Mouse (Mus musculus): Measurements from ENCODE around the gene Il4i1. TPM values are rescaled to one million over a fixed set of nuclear protein-coding genes. Genes with fewer than 3 reads are reported as not detected.
A peak's percentile ranks its signal among the peaks of the same experiment; 100 is the strongest.

Gene Il4i1
- total and polyA plus RNA-seq, 2 experiments from 2014 or later, result 1.1 TPM; not detected in 1

DNA sequence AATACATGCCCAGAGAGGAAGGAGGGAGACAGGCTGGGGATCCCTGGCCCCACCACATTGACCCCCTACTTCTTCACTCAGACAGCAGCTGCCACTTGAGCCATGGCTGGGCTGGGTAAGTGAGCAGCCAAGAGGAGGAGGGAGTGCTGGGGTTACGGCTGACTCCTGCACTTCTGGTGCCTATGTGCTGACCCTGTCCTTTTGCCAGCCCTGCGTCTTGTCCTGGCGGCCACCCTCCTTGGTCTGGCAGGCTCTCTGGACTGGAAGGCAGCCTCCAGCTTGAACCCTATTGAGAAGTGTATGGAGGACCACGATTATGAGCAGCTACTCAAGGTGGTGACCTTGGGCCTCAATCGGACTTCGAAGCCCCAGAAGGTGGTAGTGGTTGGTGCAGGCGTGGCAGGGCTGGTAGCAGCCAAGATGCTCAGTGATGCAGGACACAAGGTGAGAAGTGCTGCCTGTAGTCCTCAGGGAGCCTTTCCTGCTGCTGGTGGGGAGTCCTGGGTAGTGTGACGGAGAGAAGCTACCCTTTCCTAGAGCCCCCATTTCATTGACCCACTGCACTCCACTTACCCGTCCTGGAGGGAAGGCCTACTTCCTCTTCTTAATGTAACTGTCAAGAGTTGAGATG lies 20.4 kb downstream of the Il4i1 start:
- peaks cover 5% of the 10 kb centered on the region; the same call in 1 of the 2 replicates for H3K27me3 ChIP-seq (ENCODE audit: control insufficient read depth, insufficient read depth, low read length)
- TF ChIP-seq CTCF (IDR thresholded peaks at IDR 0.05; ENCODE audit: low read depth) (no peak), EP300 (IDR thresholded peaks at IDR 0.05; ENCODE audit: low read depth) (no peak)
- DNase-seq (ENCODE audit: low spot score) (no peak), ATAC-seq (ENCODE audit: insufficient read depth, low read depth) (no peak)
- no peaks in the 10 kb centered on the region for H3K9me3 ChIP-seq (replicated peaks; ENCODE audit: control insufficient read depth, low read length)
- H3K4me3 ChIP-seq (ENCODE audit: low read depth, low read length), result no peak overlapping the region
- no peak overlapping the region for H3K9ac ChIP-seq (replicated peaks; ENCODE audit: low read depth, low read length)
- WGBS, result 80% methylated on average over 9 of the region's 9 CpGs
- no peak overlapping the region for H3K27ac ChIP-seq (ENCODE audit: low read depth)
- no peak overlapping the region for H3K4me2 ChIP-seq (ENCODE audit: low read depth, low read length)
- H3K36me3 ChIP-seq (replicated peaks; ENCODE audit: control insufficient read depth, insufficient read depth, low read length), result peaks cover 18% of the 10 kb centered on the region
- peaks cover 20% of the 10 kb centered on the region for H3K4me1 ChIP-seq (ENCODE audit: control insufficient read depth, insufficient read depth)

DNA sequence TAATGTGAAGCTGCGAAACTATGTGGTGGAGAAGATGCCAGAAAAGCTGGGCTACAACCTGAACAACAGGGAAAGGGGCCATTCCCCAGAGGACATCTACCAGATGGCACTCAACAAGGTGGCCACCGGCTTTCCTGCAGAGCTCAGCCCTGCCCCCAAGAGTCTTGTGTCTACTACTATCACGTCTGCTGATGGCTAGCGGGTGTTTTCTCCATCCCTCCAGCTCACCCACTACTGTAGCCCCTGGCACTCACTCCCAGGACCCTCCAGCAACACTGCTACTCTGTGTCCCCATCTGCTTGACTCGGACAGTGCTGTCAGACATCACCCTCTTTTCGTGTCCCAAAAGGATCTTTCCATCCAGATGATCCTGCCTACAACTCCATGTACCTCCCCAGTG lies 21.9 kb downstream of the Il4i1 start:
- no peak overlapping the region for H3K9ac ChIP-seq (replicated peaks; ENCODE audit: low read depth, low read length)
- no peaks in the 10 kb centered on the region for H3K9me3 ChIP-seq (replicated peaks; ENCODE audit: control insufficient read depth, low read length)
- H3K4me2 ChIP-seq (ENCODE audit: low read depth, low read length), result no peak overlapping the region
- TF ChIP-seq EP300 (IDR thresholded peaks at IDR 0.05; ENCODE audit: low read depth) (no peak), CTCF (IDR thresholded peaks at IDR 0.05; ENCODE audit: low read depth) (no peak)
- H3K4me3 ChIP-seq (ENCODE audit: low read depth, low read length), result no peak overlapping the region
- H3K27ac ChIP-seq (ENCODE audit: low read depth), result no peak overlapping the region
- DNase-seq (ENCODE audit: low spot score) (no peak), ATAC-seq (ENCODE audit: insufficient read depth, low read depth) (no peak)
- peaks cover 5% of the 10 kb centered on the region; the same call in 1 of the 2 replicates for H3K27me3 ChIP-seq (ENCODE audit: control insufficient read depth, insufficient read depth, low read length)
- H3K36me3 ChIP-seq (replicated peaks; ENCODE audit: control insufficient read depth, insufficient read depth, low read length), result peaks cover 23% of the 10 kb centered on the region
- 82% methylated on average over 6 of the region's 6 CpGs for WGBS
- peaks cover 20% of the 10 kb centered on the region for H3K4me1 ChIP-seq (ENCODE audit: control insufficient read depth, insufficient read depth)

DNA sequence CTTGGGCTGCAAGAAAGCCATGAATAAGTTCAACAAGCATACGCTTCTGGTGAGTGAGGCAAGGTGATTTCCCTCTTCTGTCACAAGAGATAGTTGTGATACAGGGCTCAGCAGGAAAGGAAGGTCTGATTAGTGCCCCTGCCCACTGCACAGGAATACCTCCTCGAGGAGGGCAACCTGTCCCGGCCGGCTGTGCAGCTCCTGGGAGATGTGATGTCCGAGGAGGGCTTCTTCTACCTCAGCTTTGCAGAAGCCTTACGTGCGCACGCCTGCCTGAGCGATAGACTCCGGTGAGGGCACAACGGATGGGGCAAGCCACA lies 22.9 kb downstream of the Il4i1 start:
- Histone ChIP-seq H3K4me3 (ENCODE audit: low read depth, low read length) (peak overlapping the region; percentile 28), H3K4me2 (ENCODE audit: low read depth, low read length) (peak overlapping the region; percentile 58), H3K36me3 (replicated peaks; ENCODE audit: control insufficient read depth, insufficient read depth, low read length) (peaks cover 34% of the 10 kb centered on the region), H3K9ac (replicated peaks; ENCODE audit: low read depth, low read length) (no peak overlapping the region), H3K27ac (ENCODE audit: low read depth) (no peak overlapping the region), H3K4me1 (ENCODE audit: control insufficient read depth, insufficient read depth) (peaks cover 20% of the 10 kb centered on the region), H3K9me3 (replicated peaks; ENCODE audit: control insufficient read depth, low read length) (no peaks in the 10 kb centered on the region), H3K27me3 (ENCODE audit: control insufficient read depth, insufficient read depth, low read length) (peaks cover 5% of the 10 kb centered on the region; the same call in 1 of the 2 replicates)
- DNase-seq (ENCODE audit: low spot score) (no peak), ATAC-seq (ENCODE audit: insufficient read depth, low read depth) (no peak)
- WGBS, result 32% methylated on average over 11 of the region's 11 CpGs
- TF ChIP-seq CTCF (IDR thresholded peaks at IDR 0.05; ENCODE audit: low read depth) (no peak), EP300 (IDR thresholded peaks at IDR 0.05; ENCODE audit: low read depth) (no peak)

DNA sequence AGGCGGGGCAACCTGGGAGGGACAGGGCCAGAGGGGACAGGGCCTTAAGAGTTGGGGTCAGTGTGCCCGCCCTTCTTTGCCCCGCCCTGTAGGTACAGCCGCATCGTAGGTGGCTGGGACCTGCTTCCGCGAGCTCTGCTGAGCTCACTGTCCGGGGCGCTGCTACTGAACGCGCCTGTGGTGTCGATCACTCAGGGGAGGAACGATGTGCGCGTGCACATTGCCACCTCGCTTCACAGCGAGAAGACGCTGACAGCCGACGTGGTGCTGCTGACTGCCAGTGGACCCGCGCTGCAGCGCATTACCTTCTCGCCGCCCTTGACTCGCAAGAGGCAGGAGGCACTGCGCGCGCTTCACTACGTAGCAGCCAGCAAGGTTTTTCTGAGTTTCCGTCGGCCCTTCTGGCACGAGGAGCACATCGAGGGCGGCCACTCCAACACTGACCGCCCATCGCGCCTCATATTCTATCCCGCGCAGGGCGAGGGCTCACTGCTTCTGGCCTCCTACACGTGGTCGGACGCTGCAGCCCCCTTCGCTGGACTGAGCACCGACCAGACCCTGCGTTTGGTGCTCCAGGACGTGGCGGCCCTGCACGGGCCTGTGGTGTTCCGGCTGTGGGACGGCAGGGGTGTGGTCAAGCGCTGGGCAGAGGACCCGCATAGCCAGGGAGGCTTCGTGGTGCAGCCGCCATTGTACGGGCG lies 23.5 kb downstream of the Il4i1 start:
- no peak for TF ChIP-seq CTCF (IDR thresholded peaks at IDR 0.05; ENCODE audit: low read depth)
- TF ChIP-seq EP300 (IDR thresholded peaks at IDR 0.05; ENCODE audit: low read depth), result peak; percentile 58; the same call in 1 of the 2 replicates
- H3K9ac ChIP-seq (replicated peaks; ENCODE audit: low read depth, low read length), result 0 out of 2 replicates have a peak overlapping the region, but pooled peaks have one; percentile 4
- peaks cover 39% of the 10 kb centered on the region for H3K36me3 ChIP-seq (replicated peaks; ENCODE audit: control insufficient read depth, insufficient read depth, low read length)
- 2% methylated on average over 57 of the region's 58 CpGs for WGBS
- H3K27me3 ChIP-seq (ENCODE audit: control insufficient read depth, insufficient read depth, low read length), result peaks cover 5% of the 10 kb centered on the region; the same call in 1 of the 2 replicates
- peak; percentile 58 for DNase-seq (ENCODE audit: low spot score)
- ATAC-seq (ENCODE audit: insufficient read depth, low read depth), result peak; percentile 54
- no peak overlapping the region for H3K27ac ChIP-seq (ENCODE audit: low read depth)
- peak overlapping the region; percentile 28 for H3K4me3 ChIP-seq (ENCODE audit: low read depth, low read length)
- H3K4me1 ChIP-seq (ENCODE audit: control insufficient read depth, insufficient read depth), result peaks cover 20% of the 10 kb centered on the region
- peak overlapping the region; percentile 58 for H3K4me2 ChIP-seq (ENCODE audit: low read depth, low read length)
- no peaks in the 10 kb centered on the region for H3K9me3 ChIP-seq (replicated peaks; ENCODE audit: control insufficient read depth, low read length)

DNA sequence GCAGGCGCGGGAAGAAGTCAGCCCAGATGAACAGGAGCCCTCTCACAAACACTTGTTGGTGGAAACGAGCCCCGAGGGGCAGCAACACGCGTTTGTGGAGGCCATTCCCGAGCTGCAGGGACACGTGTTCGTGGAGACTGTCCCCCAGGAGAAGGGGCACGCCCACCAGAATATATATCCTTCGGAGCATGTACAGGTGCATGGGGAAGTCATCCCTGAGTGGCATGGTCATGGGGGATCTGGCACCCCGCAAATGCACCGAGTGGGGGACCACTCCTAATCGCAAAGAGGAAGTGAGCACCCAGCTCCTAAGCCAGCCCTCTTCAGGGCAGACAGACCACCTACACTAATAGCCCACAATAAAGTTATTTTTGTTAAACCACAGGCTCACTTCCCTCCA lies 24.2 kb downstream of the Il4i1 start:
- TF ChIP-seq EP300 (IDR thresholded peaks at IDR 0.05; ENCODE audit: low read depth) (no peak), CTCF (IDR thresholded peaks at IDR 0.05; ENCODE audit: low read depth) (no peak)
- no peak for ATAC-seq (ENCODE audit: insufficient read depth, low read depth)
- H3K4me3 ChIP-seq (ENCODE audit: low read depth, low read length), result no peak overlapping the region
- no peak overlapping the region for H3K27ac ChIP-seq (ENCODE audit: low read depth)
- no peak for DNase-seq (ENCODE audit: low spot score)
- H3K36me3 ChIP-seq (replicated peaks; ENCODE audit: control insufficient read depth, insufficient read depth, low read length), result peaks cover 47% of the 10 kb centered on the region
- peaks cover 20% of the 10 kb centered on the region for H3K4me1 ChIP-seq (ENCODE audit: control insufficient read depth, insufficient read depth)
- no peak overlapping the region for H3K4me2 ChIP-seq (ENCODE audit: low read depth, low read length)
- WGBS, result 61% methylated on average over 14 of the region's 14 CpGs
- no peaks in the 10 kb centered on the region for H3K9me3 ChIP-seq (replicated peaks; ENCODE audit: control insufficient read depth, low read length)
- no peak overlapping the region for H3K9ac ChIP-seq (replicated peaks; ENCODE audit: low read depth, low read length)
- H3K27me3 ChIP-seq (ENCODE audit: control insufficient read depth, insufficient read depth, low read length), result peaks cover 5% of the 10 kb centered on the region; the same call in 1 of the 2 replicates
